ENCODE assay signal across 8 mouse cellular contexts in genomic region chr19:45436019-45436418, GRCm38 (mm10).
A peak's percentile ranks its signal among the peaks of the same experiment; 100 is the strongest.
DNase-seq lines count a peak whose midpoint lies in the region; ATAC-seq lines count a peak whose summit lies in the region.
"Not testable (repeated sequence)": the region's sequence is repeated elsewhere in the genome, so short reads cannot be mapped to it uniquely, and the experiment has no call there.

No protein-coding gene starts in this region.

- peak; percentile 67 for ATAC-seq in heart, embryonic 16.5 days (replicated peaks; ENCODE audit: extremely low read depth, insufficient read depth, low FRiP score)
- ATAC-seq in liver, embryonic 12.5 days = peak; percentile 87

- not testable (repeated sequence) for H3K9me3 ChIP-seq in forebrain, embryonic 10.5 days; heart, embryonic 16.5 days (replicated peaks; ENCODE audit: control insufficient read depth, low read length); liver, embryonic 12.5 days (replicated peaks)

- peak; percentile 76 for DNase-seq in ES-CJ7 (ENCODE audit: low read depth, low spot score)
- peak; percentile 82 for DNase-seq in c-Kit-positive CD71-positive TER-119-negative erythroid progenitor cells, embryonic 14.5 days (ENCODE audit: low read depth)
- DNase-seq in forebrain, embryonic 10.5 days (ENCODE audit: extremely low spot score, low spot score) = peak; percentile 36
- peak; percentile 72 to 81 for DNase-seq in kidney, postnatal 25 days
- DNase-seq in neural tube, embryonic 10.5 days (ENCODE audit: extremely low spot score, low spot score) = peak; percentile 36
- peak; percentile 68 for DNase-seq in telencephalon, adult 2 months (ENCODE audit: low read depth, low spot score)

- H3K4me2 ChIP-seq in heart, embryonic 16.5 days (ENCODE audit: low read depth, low read length); liver, embryonic 12.5 days: not testable (repeated sequence)

- H3K9ac ChIP-seq in heart, embryonic 16.5 days (ENCODE audit: low read length); liver, embryonic 12.5 days: not testable (repeated sequence)

- H3K4me3 ChIP-seq in forebrain, embryonic 10.5 days; heart, embryonic 16.5 days (ENCODE audit: low read length); liver, embryonic 12.5 days: not testable (repeated sequence)

- H3K4me1 ChIP-seq in forebrain, embryonic 10.5 days = peaks cover 13% of the 10 kb centered on the region
- not testable (repeated sequence) for H3K4me1 ChIP-seq in heart, embryonic 16.5 days (ENCODE audit: control insufficient read depth, insufficient read depth, low read length)
- H3K4me1 ChIP-seq in liver, embryonic 12.5 days = peaks cover 22% of the 10 kb centered on the region

- H3K27me3 ChIP-seq in forebrain, embryonic 10.5 days (ENCODE audit: poor library complexity, severe bottlenecking); heart, embryonic 16.5 days (ENCODE audit: control insufficient read depth, insufficient read depth, low read length); liver, embryonic 12.5 days (replicated peaks): not testable (repeated sequence)

- H3K27ac ChIP-seq in forebrain, embryonic 10.5 days; heart, embryonic 16.5 days (ENCODE audit: low read length); liver, embryonic 12.5 days: not testable (repeated sequence)

- not testable (repeated sequence) for H3K36me3 ChIP-seq in forebrain, embryonic 10.5 days (replicated peaks); heart, embryonic 16.5 days (ENCODE audit: control insufficient read depth, insufficient read depth); liver, embryonic 12.5 days
